Mouse (Mus musculus) CH12.LX (cell line): ENCODE data around the gene Hdac4.

ENCODE experiments used
- CHD2 ChIP-seq: IDR thresholded peaks from 2 replicates; pipeline ENCODE4 v1.6.1; 2011; ENCODE audit warnings: low read length, improper control_type of control experiment
- CTCF ChIP-seq, 2 experiments: IDR thresholded peaks in 1 of 2; conservative IDR thresholded peaks in 1 of 2; 2 replicates each; pipeline ENCODE4 v1.5.1; 2011 to 2012; ENCODE audit warnings: low read depth in 2 of 2, low read length in 2 of 2, improper control_type of control experiment in 1 of 2, inconsistent platforms in 1 of 2, mild to moderate bottlenecking in 1 of 2, moderate library complexity in 1 of 2
- EP300 ChIP-seq: IDR thresholded peaks from 2 replicates; pipeline ENCODE4 v1.6.1; 2011; ENCODE audit warnings: low read length, improper control_type of control experiment
- MAFK ChIP-seq: IDR thresholded peaks from 2 replicates; pipeline ENCODE4 v1.6.1; 2011; ENCODE audit warnings: low read length, improper control_type of control experiment; ENCODE audit not compliant: insufficient replicate concordance
- MAX ChIP-seq: IDR thresholded peaks from 2 replicates; pipeline ENCODE4 v1.6.1; 2011; ENCODE audit warnings: low read length, improper control_type of control experiment
- MXI1 ChIP-seq: IDR thresholded peaks from 2 replicates; pipeline ENCODE4 v1.6.1; 2011; ENCODE audit warnings: mild to moderate bottlenecking, low read depth, low read length, improper control_type of control experiment
- POLR2A ChIP-seq: IDR thresholded peaks from 2 replicates; pipeline ENCODE4 v1.6.1; 2011; ENCODE audit warnings: low read depth, mild to moderate bottlenecking, improper control_type of control experiment, low read length
- SIN3A ChIP-seq: IDR thresholded peaks from 2 replicates; pipeline ENCODE4 v1.6.1; 2012; ENCODE audit warnings: low read length, improper control_type of control experiment, inconsistent platforms
- TCF12 ChIP-seq: IDR thresholded peaks from 2 replicates; pipeline ENCODE4 v1.6.1; 2014; ENCODE audit warnings: low read depth, mild to moderate bottlenecking, inconsistent platforms, low read length, improper control_type of control experiment
- ZMIZ1 ChIP-seq: IDR thresholded peaks from 2 replicates; pipeline ENCODE4 v1.6.1; 2012; ENCODE audit warnings: low read depth, mild to moderate bottlenecking, inconsistent platforms, low read length, improper control_type of control experiment

GRCm38 (mm10) chr1:92107996-92108395, 87.5 kb downstream of the Hdac4 start:
- TF ChIP-seq CTCF (conservative IDR thresholded peaks at IDR 0.05 in 1 of 2, IDR thresholded peaks at IDR 0.05 in 1 of 2; ENCODE audit: low read depth in 2 of 2, low read length in 2 of 2) (no peak), SIN3A (no peak), TCF12 (no peak), MXI1 (no peak), POLR2A (no peak), EP300 (no peak), CHD2 (no peak), ZMIZ1 (no peak), MAFK (no peak), MAX (no peak)
